Mouse (Mus musculus) megakaryocyte-erythroid progenitor cell, adult 5 weeks (primary cell): ENCODE data around the gene Fzd10. TPM values are rescaled to one million over a fixed set of nuclear protein-coding genes. Genes with fewer than 3 reads are reported as not detected.

Experiments used
- polyA plus RNA-seq: library from polyadenylated mRNA; stranded (reverse); fragments of >175 nt; gene quantifications from 2 replicates; pipeline ENCODE4 v1.2.3, GENCODE M21; 2012

Gene Fzd10
- 0.02 and 0.05 TPM in 2 replicates for polyA plus RNA-seq

DNA sequence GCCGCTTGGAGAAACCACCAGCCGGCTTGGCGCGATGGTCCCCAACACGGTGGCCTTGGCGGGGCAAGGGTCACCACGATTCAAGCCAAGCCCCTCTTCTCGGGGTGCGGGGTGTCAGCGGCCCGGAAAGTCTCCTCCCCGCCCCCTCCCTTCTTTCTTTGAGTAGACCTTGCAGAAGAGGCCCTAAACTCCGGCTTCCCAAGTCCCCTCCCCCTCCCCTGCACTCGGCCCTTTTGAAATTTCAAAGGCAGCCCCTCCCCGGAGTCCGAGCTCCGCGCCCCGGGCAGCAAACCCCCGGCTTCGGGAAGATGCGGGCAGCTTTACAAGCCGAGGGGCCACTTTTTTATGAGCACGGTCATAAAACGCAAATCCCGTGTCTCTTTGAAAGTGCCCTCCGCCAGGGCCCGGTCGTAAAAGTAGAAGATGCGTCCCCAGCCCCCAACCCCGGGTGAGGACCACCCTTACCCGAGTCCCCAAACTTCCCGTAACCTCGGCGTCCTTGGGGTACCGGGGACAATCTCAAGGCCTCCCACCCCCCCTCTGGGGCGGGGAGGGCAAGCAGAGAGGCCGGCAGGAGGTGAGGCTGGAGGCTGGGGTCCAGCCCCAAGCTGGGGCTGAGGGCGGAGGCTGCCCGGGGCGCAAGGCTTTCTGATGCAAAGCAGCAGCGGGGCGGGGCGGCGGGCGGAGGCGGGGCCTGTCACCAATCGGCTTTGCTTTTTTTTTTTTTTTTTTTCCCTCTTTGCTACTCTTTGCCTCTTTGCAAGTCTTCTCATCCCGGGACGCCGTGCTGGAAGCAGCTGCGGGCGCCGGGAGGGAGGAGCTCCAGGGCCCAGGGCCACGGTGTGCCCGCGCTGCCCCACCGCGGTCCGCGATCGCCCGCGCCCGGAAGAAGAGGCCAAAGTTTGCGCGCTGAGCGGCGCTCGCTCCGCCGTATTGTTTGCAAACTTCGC lies at the start of gene Fzd10:
TSS of gene Fzd10 (plus strand) at position 773 of the 950 bp plus-strand sequence.

Other genes with a start within 250 kb of the Fzd10 start
- gene Tmem132d, start 167.8 kb upstream of the Fzd10 start, polyA plus RNA-seq = not detected in 2 replicates
- not detected in 2 replicates for gene Piwil1, start 101.7 kb downstream of the Fzd10 start, polyA plus RNA-seq